Mouse (Mus musculus): Measurements from ENCODE around the gene 4931414P19Rik.
A peak's percentile ranks its signal among the peaks of the same experiment; 100 is the strongest.
"Not testable (repeated sequence)": the region's sequence is repeated elsewhere in the genome, so short reads cannot be mapped to it uniquely, and the experiment has no call there.

4931414P19Rik gene

GRCm38 (mm10) chr14:54624976-54625375, 19.2 kb upstream of the 4931414P19Rik start:
- no peak for DNase-seq

- no peak for DNase-seq
Measured at GRCm38 (mm10) chr14:54623334-54623733, 17.5 kb upstream of the 4931414P19Rik start.

- no peak for DNase-seq
Measured at GRCm38 (mm10) chr14:54621133-54621532, 15.3 kb upstream of the 4931414P19Rik start, which contains the start of gene Psmb11. Psmb11 (plus strand) TSS chr14:54621433.

- peak; percentile 92 to 95 for DNase-seq
Measured at GRCm38 (mm10) chr14:54617897-54618365, 12.1 kb upstream of the 4931414P19Rik start, which contains the start of gene Psmb5. Psmb5 (minus strand) TSS chr14:54618022.

DNA sequence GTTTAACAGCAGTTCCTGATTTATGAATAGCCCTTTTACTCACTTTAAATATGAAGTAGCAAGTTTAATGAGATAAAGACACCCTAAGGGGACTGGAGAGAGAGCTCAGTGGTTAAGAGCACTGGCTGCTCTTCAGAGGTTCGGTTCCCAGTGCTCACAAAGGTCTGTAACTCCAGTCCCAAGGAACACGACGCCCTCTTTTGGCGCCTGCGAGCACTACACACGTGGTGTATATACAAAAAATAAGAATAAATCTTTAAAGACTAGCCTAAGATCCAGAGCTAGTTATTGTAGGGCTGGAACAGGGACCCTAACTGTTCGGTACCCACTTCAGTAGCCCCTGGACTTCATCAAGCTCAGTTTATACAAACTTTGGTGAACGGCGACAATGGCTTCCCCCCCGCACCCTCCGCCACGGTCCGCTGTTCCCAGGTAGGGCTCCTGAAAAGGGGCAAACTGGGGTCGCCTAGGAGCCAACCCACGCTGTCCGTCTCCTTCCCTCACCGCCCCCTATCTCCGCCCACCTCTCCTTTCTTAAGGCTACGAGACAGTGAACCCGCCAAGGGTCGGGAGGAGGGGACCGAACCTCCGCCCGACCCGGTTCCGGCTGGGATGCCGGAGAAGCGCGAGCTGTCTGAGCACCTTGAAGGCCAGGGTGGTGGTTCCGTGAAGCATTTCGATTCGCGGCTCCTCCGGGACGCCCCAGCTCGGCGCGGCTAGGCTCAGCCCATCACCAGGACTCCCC, 11.5 kb upstream of the 4931414P19Rik start:
- peak in 1 of 2 experiments; percentile 57 for DNase-seq

- no peak for DNase-seq
Measured at GRCm38 (mm10) chr14:54616226-54616825, 10.5 kb upstream of the 4931414P19Rik start.

DNA sequence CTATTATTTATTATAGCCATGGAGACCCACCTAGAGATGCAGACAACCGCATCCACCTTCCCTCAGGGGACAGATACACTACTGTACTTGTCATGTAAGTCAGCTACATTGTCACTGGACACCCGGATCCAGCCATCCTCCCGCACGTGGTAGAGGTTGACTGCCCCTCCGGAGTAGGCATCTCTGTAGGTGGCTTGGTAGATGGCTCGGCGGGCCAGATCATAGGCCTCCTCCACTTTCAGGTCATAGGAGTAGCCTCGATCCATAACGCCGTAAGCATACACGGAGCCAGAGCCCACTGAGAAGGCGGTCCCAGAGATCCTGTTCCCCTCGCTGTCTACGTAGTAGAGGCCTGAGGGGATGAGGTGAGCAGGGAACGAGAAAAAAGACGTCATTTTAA, 8.3 kb upstream of the 4931414P19Rik start:
- DNase-seq: not testable (repeated sequence)

- DNase-seq: no peak
Measured at GRCm38 (mm10) chr14:54610648-54611047, 4.9 kb upstream of the 4931414P19Rik start.

GRCm38 (mm10) chr14:54609962-54610361, 4.2 kb upstream of the 4931414P19Rik start:
- peak in 1 of 2 experiments; percentile 31 for DNase-seq

GRCm38 (mm10) chr14:54609245-54609644, 3.5 kb upstream of the 4931414P19Rik start:
- no peak for DNase-seq

GRCm38 (mm10) chr14:54607226-54607625, 1.4 kb upstream of the 4931414P19Rik start:
- no peak for DNase-seq

DNA sequence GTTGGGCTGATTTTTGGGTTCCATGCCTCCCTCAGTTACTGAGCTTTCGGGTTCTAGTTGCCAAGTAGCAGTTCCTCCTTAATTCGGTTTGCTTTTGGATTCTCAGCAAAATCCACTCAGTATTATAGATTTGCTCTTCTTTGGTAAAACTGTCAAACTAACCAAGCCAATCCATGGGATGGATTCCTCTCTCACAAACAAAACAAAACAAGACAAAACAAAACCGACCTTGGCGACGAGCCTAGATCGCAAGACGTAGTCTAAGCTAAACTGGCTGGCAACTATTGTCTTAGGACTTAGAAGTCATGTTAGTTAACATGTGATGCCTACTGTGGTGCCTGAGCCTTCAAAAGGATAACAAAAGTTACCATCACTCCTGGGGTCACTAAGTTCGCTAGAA, 2.1 kb downstream of the 4931414P19Rik start:
- DNase-seq: no peak

- peak; percentile 97 to 100 for DNase-seq
Measured at GRCm38 (mm10) chr14:54603038-54603654, 2.6 kb downstream of the 4931414P19Rik start.

DNA sequence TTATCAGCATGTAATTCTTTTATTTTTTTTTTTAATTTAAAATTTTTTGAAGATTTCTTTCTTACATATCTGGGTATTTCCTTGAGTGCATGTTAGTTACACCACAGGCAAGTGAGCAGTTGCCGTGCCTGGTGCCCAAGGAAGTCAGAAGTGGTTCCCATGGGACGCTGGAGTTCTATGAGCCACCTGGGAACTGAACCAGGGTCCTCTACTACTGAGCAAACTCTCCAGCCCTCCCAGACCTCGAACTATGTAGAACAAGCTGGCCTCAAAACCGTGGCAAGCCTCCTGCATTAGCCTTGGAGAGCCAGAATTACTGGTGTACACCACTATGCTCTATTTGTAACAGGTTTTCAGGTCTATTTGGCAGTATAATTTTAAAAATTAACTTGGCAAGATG, 3.2 kb downstream of the 4931414P19Rik start:
- no peak for DNase-seq

DNA sequence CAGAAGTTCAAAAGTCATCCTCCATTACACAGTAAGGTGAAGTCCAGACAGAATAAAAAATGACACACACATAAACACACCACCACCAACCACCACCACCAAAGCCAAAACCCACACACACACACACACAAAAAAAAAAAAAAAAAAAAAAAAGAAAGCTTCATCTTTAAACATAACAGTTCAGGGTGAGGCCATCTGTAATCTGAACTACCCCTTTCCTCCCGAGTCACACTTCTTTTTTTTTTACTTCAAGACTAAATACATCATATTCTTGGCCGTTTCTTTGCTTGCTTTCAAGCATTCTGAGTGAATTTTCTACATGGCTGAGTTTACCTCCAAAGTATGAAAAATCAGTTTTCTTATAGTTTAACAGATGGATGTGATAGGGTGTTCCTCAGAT, 4.2 kb downstream of the 4931414P19Rik start:
- no peak for DNase-seq

DNA sequence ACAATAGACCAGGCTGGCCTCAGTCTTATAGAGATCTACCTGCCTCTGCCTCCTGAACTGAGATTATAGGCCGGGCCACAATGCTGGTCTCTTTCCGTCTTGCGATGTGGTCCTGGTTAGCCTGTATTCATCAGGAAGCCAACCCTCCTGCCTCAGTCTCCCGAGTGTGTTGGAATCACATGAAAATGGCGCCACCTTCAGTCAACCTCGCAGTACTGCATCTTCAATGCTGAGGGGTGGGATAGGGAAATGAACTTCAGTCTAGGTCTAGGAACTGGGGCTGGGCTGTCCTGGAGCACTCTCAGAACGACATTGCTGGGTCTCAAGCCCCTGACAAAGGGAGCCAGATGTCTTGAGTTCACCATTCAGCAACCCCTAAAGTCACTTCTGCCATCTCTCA, 8.7 kb downstream of the 4931414P19Rik start:
- DNase-seq: no peak

DNA sequence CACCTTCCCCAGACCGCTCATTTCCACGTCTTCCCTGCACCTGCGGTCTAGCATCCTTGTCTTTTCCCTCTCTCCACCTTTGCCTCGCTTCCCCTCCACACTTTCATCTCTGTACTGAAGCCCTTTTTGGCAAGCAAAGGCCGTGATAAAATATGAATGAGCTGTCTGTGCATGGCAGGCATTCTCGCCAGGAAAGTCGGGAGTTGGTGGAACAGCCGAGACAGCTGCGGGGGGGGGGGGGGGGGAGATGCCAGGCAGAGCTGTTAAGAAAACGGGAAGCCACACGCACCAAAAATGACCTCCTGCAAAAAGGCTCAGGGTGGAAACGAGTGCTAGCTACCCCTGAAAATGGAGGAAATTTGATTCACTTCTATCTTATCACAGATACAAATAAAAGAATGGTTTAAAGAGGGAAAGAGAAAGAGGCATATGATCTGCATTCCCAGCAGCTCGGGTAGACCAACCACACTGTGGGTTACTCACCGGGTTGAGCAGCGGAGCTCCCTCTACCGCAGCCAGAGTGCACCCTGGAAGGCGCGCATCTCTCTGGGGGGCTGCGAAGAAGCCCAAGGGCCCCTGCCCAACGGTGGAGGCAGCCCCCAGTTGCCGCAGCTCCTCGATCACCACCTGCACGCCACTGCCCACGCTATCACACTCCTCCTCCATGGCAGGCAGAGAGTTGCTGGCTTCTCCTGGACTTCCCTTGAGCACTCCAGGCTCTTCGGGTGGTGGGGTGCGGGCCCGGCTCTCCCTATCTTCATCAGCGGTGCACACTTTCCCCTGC, 11.0 kb downstream of the 4931414P19Rik start:
- no peak for DNase-seq

- DNase-seq: no peak
Measured at GRCm38 (mm10) chr14:54594055-54594454, 11.7 kb downstream of the 4931414P19Rik start.

DNA sequence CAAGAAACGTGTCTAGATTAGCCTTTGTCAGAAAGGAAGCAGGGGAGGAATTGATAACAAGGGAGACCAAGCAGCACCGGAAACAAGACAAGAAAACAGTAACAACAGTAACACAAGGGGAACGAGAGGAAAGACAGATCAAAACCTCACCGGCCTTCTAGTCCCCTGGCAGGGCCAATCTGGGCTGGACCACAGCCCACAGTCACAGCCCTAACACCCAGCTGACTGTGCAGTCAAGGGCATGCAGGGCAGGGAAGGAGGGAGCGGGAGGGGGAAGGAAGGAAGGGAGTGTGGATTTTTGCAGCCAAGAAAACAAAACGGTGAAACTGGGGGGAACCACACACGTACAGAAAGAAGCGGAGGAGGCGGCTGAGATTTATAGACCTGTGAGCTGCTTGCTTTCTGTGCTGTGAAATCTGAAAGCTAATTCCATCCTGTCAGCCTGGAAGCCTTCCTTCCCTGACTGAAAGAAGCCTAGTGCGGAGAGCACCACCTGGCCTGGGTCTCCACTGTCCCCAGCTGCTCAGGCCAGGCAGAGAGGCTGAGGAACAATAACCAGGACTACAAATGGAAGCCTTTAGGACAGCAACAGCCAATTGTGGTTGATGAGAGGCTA, 13.4 kb downstream of the 4931414P19Rik start:
- peak; percentile 39 to 71 for DNase-seq

GRCm38 (mm10) chr14:54591056-54591455, 14.7 kb downstream of the 4931414P19Rik start:
- peak in 1 of 2 experiments; percentile 30 for DNase-seq

- DNase-seq: peak; percentile 68 to 82
Measured at GRCm38 (mm10) chr14:54583681-54584338, 22.0 kb downstream of the 4931414P19Rik start.

GRCm38 (mm10) chr14:54582536-54582935, 23.3 kb downstream of the 4931414P19Rik start:
- DNase-seq: peak in 1 of 2 experiments; percentile 46
